Mouse (Mus musculus) bone marrow, adult 2 months (tissue): ENCODE data around the gene Hp1bp3. TPM values are rescaled to one million over a fixed set of nuclear protein-coding genes. Genes with fewer than 3 reads are reported as not detected.

Experiments used
- H3K27ac ChIP-seq: fragments of 200-500 bp; 2 replicates; pipeline ENCODE4 v1.5.1; 2012; ENCODE audit warnings: low read depth, mild to moderate bottlenecking, control low read depth, inconsistent platforms, low read length; ENCODE audit not compliant: control insufficient read depth, poor library complexity, insufficient read depth
- H3K4me1 ChIP-seq: fragments of 200-500 bp; 2 replicates; pipeline ENCODE4 v1.6.1; 2011; ENCODE audit warnings: low read length; ENCODE audit not compliant: control insufficient read depth, insufficient read depth
- H3K4me3 ChIP-seq: fragments of 200-500 bp; replicated peaks from 2 replicates; pipeline ENCODE3; 2011; ENCODE audit warnings: mild to moderate bottlenecking, low read depth, low read length, control low read depth; ENCODE audit not compliant: control insufficient read depth
- CTCF ChIP-seq: fragments of 200-500 bp; IDR thresholded peaks from 2 replicates; pipeline ENCODE4 v1.5.1; 2011; ENCODE audit warnings: low read length, control low read depth; ENCODE audit not compliant: control insufficient read depth, insufficient read depth
- POLR2A ChIP-seq: fragments of 200-500 bp; IDR thresholded peaks from 2 replicates; pipeline ENCODE4 v1.6.1; 2011; ENCODE audit warnings: low read depth, mild to moderate bottlenecking, control low read depth, low read length, borderline replicate concordance; ENCODE audit not compliant: control insufficient read depth
- WGBS: fragments of 180-500 bp; shearing (Covaris S2); methylation state at CpG from one replicate; pipeline ENCODE4 v1.1.7; 2018; 5-methylcytosine and 5-hydroxymethylcytosine counted together
- polyA plus RNA-seq: library from polyadenylated mRNA; stranded (reverse); fragments of >200 nt; gene quantifications from 2 replicates; pipeline ENCODE4 v1.2.4, GENCODE M21; 2011; ENCODE audit warnings: low replicate concordance; ENCODE audit not compliant: missing spikeins, insufficient read depth, insufficient read length

Hp1bp3 gene
- polyA plus RNA-seq, 1 experiment, result 226 TPM

- WGBS, result 32% methylated on average over 5 of the region's 5 CpGs
Measured at GRCm38 (mm10) chr4:138184573-138184981, 31.5 kb upstream of the Hp1bp3 start.

GRCm38 (mm10) chr4:138185961-138186360, 30.1 kb upstream of the Hp1bp3 start:
- H3K4me3 ChIP-seq, result no peak overlapping the region
- 92% methylated on average over 7 of the region's 7 CpGs for WGBS
- H3K4me1 ChIP-seq, result no peaks in the 10 kb centered on the region; the same call in 1 of the 2 replicates
- H3K27ac ChIP-seq, result no peak overlapping the region
- TF ChIP-seq CTCF (no peak), POLR2A (no peak)

More at GRCm38 (mm10) chr4:138184573-138184981, 31.5 kb upstream of the Hp1bp3 start:
- Histone ChIP-seq H3K4me1 (no peaks in the 10 kb centered on the region; the same call in 1 of the 2 replicates), H3K27ac (no peak overlapping the region), H3K4me3 (no peak overlapping the region)
- TF ChIP-seq CTCF (no peak), POLR2A (no peak)

- 70% methylated on average over 7 of the region's 7 CpGs for WGBS
- H3K4me1 ChIP-seq, result no peaks in the 10 kb centered on the region; the same call in 1 of the 2 replicates
- TF ChIP-seq CTCF (no peak), POLR2A (no peak)
- H3K4me3 ChIP-seq, result no peak overlapping the region
- H3K27ac ChIP-seq, result no peak overlapping the region
Measured at GRCm38 (mm10) chr4:138187995-138188394, 28.1 kb upstream of the Hp1bp3 start.

GRCm38 (mm10) chr4:138192561-138192960, 23.5 kb upstream of the Hp1bp3 start:
- no peak for TF ChIP-seq CTCF
- no peak for TF ChIP-seq POLR2A
- Histone ChIP-seq H3K4me1 (no peaks in the 10 kb centered on the region; the same call in 1 of the 2 replicates), H3K4me3 (no peak overlapping the region), H3K27ac (no peak overlapping the region)
- 75% methylated on average over 5 of the region's 5 CpGs for WGBS

- TF ChIP-seq CTCF (no peak), POLR2A (no peak)
- WGBS, result 89% methylated on average over 3 of the region's 3 CpGs
- Histone ChIP-seq H3K4me1 (no peaks in the 10 kb centered on the region), H3K27ac (no peak overlapping the region), H3K4me3 (no peak overlapping the region)
Measured at GRCm38 (mm10) chr4:138200769-138201168, 15.3 kb upstream of the Hp1bp3 start.

GRCm38 (mm10) chr4:138201696-138202095, 14.4 kb upstream of the Hp1bp3 start:
- Histone ChIP-seq H3K27ac (no peak overlapping the region), H3K4me3 (no peak overlapping the region), H3K4me1 (no peaks in the 10 kb centered on the region)
- no peak for TF ChIP-seq POLR2A
- no peak for TF ChIP-seq CTCF
- 87% methylated on average over 9 of the region's 9 CpGs for WGBS

- H3K4me3 ChIP-seq, result no peak overlapping the region
- WGBS, result 80% methylated on average over 5 of the region's 5 CpGs
- H3K4me1 ChIP-seq, result no peaks in the 10 kb centered on the region
- H3K27ac ChIP-seq, result no peak overlapping the region
- no peak for TF ChIP-seq POLR2A
- TF ChIP-seq CTCF, result no peak
Measured at GRCm38 (mm10) chr4:138210116-138210515, 6.0 kb upstream of the Hp1bp3 start.

GRCm38 (mm10) chr4:138213861-138214260, 2.2 kb upstream of the Hp1bp3 start:
- TF ChIP-seq CTCF, result no peak
- TF ChIP-seq POLR2A, result no peak
- H3K27ac ChIP-seq, result no peak overlapping the region
- H3K4me1 ChIP-seq, result peaks cover 1% of the 10 kb centered on the region; the same call in 1 of the 2 replicates
- H3K4me3 ChIP-seq, result no peak overlapping the region
- 64% methylated on average over 3 of the region's 3 CpGs for WGBS
